Mouse (Mus musculus): ENCODE measurements at regions not wholly inside any gene's neighbourhood (a gene's known extent, or its start where the extent isn't known, plus 50 kb on each side); places are given as distances from the start of the nearest gene placed in this dataset.

DNA sequence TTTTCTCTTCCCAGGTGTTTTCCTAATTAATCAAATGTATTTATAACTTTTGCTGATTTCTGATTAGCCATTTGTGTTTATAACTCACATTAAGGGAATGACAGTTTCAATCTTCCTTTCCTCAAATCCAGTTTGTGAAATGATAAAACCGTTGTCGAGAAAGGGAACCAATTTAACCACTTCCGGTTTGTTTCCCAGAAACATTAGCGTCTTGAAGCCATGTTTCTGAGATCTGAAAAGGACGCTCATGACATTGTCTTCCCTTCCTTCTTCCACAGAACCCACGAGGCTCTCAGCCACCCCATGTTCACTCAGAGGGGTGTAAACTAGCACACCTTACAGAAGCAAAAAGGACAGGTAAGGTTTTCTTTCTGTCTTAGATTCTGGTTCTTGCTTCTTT lies 76.0 kb upstream of the Bmp2k start (continued):
- TF ChIP-seq ZMIZ1 (IDR thresholded peaks at IDR 0.05; ENCODE audit: low read depth, low read length) = no peak
- TF ChIP-seq MXI1 (IDR thresholded peaks at IDR 0.05; ENCODE audit: low read depth, low read length) = peak; percentile 13
- TF ChIP-seq SIN3A (IDR thresholded peaks at IDR 0.05; ENCODE audit: low read length) = peak; percentile 52; the same call in 1 of the 2 replicates
- TF ChIP-seq ETS1 (IDR thresholded peaks at IDR 0.05; ENCODE audit: low read depth, low read length) = no peak
- TF ChIP-seq MAX (IDR thresholded peaks at IDR 0.05; ENCODE audit: low read length) = peak; percentile 14; the same call in 1 of the 2 replicates

GRCm38 (mm10) chr5:96921973-96922715 lies 75.3 kb upstream of the Bmp2k start:
- Histone ChIP-seq H3K4me1 (ENCODE audit: control insufficient read depth in 1 of 2, insufficient read depth in 2 of 2, low read length in 2 of 2) (peaks cover 47 to 62% of the 10 kb centered on the region in 2 experiments), H3K79me2 (ENCODE audit: control insufficient read depth, insufficient read depth, low read length, poor library complexity) (no peaks in the 10 kb centered on the region; the same call in none of the 2 replicates), H3K27me3 (ENCODE audit: control insufficient read depth in 1 of 2, insufficient read depth in 2 of 2, low read length in 2 of 2) (no peaks in the 10 kb centered on the region), H3K9me3 (replicated peaks; ENCODE audit: insufficient read depth, low read length) (no peaks in the 10 kb centered on the region), H3K9ac (ENCODE audit: control insufficient read depth, low read depth, low read length, poor library complexity, severe bottlenecking) (peak overlapping the region; percentile 67), H3K27ac (ENCODE audit: control insufficient read depth, low read depth, low read length) (peak overlapping the region; percentile 97), H3K4me3 (ENCODE audit: control insufficient read depth in 1 of 2, insufficient read depth in 1 of 2, low read depth in 2 of 2, low read length in 2 of 2) (peak overlapping the region; percentile 50 to 56), H3K36me3 (ENCODE audit: control insufficient read depth in 1 of 2, insufficient read depth in 2 of 2, low read length in 2 of 2) (peaks cover 0 to 70% of the 10 kb centered on the region in 2 experiments; a peak in 2 of 4 replicates)
- DNase-seq (ENCODE audit: low read depth, low spot score) = peak; percentile 76
- no peak for TF ChIP-seq ZKSCAN1 (IDR thresholded peaks at IDR 0.05; ENCODE audit: low read depth, low read length)
- TF ChIP-seq TAL1 (IDR thresholded peaks at IDR 0.05; ENCODE audit: low read length) = peak; percentile 74
- TF ChIP-seq MAX (IDR thresholded peaks at IDR 0.05; ENCODE audit: low read length) = no peak
- TF ChIP-seq BHLHE40 (IDR thresholded peaks at IDR 0.05; ENCODE audit: borderline replicate concordance, low read depth, low read length) = no peak
- no peak; the same call in 1 of the 2 replicates for TF ChIP-seq MYC (IDR thresholded peaks at IDR 0.05; ENCODE audit: low read depth, low read length)
- TF ChIP-seq UBTF (IDR thresholded peaks at IDR 0.05; ENCODE audit: borderline replicate concordance, insufficient read depth, low read depth, low read length) = no peak
- TF ChIP-seq ZMIZ1 (IDR thresholded peaks at IDR 0.05; ENCODE audit: low read depth, low read length) = 0 out of 2 replicates have a peak, but pooled peaks have one; percentile 61
- no peak for TF ChIP-seq ZNF384 (IDR thresholded peaks at IDR 0.05; ENCODE audit: low read depth, low read length)
- no peak; the same call in 1 of the 2 replicates for TF ChIP-seq SIN3A (IDR thresholded peaks at IDR 0.05; ENCODE audit: low read length)
- peak; percentile 58 to 81 for TF ChIP-seq EP300 (IDR thresholded peaks at IDR 0.05; ENCODE audit: low read depth in 1 of 2, low read length in 2 of 2)
- TF ChIP-seq NRF1 (IDR thresholded peaks at IDR 0.05; ENCODE audit: insufficient read depth, low read depth, low read length, poor library complexity, severe bottlenecking) = no peak
- no peak for TF ChIP-seq POLR2AphosphoS5 (IDR thresholded peaks at IDR 0.05; ENCODE audit: borderline replicate concordance, low read depth, low read length)
- no peak; the same call in 1 of the 2 replicates for TF ChIP-seq ELF1 (IDR thresholded peaks at IDR 0.05; ENCODE audit: low read depth, low read length)
- TF ChIP-seq MAZ (IDR thresholded peaks at IDR 0.05; ENCODE audit: low read depth, low read length) = peak; percentile 50; the same call in 1 of the 2 replicates
- no peak for TF ChIP-seq MEF2A (IDR thresholded peaks at IDR 0.05; ENCODE audit: extremely low read depth, insufficient replicate concordance, low read depth, low read length, poor library complexity, severe bottlenecking)
- TF ChIP-seq JUND (IDR thresholded peaks at IDR 0.05; ENCODE audit: low read depth, low read length) = no peak
- TF ChIP-seq HCFC1 (IDR thresholded peaks at IDR 0.05; ENCODE audit: low read depth, low read length) = peak; percentile 31; the same call in 1 of the 2 replicates
- TF ChIP-seq RAD21 (IDR thresholded peaks at IDR 0.05; ENCODE audit: low read depth, low read length) = no peak
- peak; percentile 49; the same call in 1 of the 2 replicates for TF ChIP-seq MYB (IDR thresholded peaks at IDR 0.05; ENCODE audit: low read depth, low read length)
- TF ChIP-seq E2F4 (IDR thresholded peaks at IDR 0.05; ENCODE audit: borderline replicate concordance, low read depth, low read length) = no peak
- no peak for TF ChIP-seq KAT2A (conservative IDR thresholded peaks at IDR 0.05; ENCODE audit: low read depth, low read length)
- no peak for TF ChIP-seq MAFK (IDR thresholded peaks at IDR 0.05; ENCODE audit: borderline replicate concordance, low read depth, low read length)
- peak; percentile 30 for TF ChIP-seq MXI1 (IDR thresholded peaks at IDR 0.05; ENCODE audit: low read depth, low read length)
- TF ChIP-seq GATA1 (IDR thresholded peaks at IDR 0.05; ENCODE audit: low read depth, low read length) = peak; percentile 85
- TF ChIP-seq ETS1 (IDR thresholded peaks at IDR 0.05; ENCODE audit: low read depth, low read length) = peak; percentile 74
- TF ChIP-seq USF1 (IDR thresholded peaks at IDR 0.05; ENCODE audit: low read depth, low read length) = no peak
- no peak for TF ChIP-seq CHD2 (IDR thresholded peaks at IDR 0.05; ENCODE audit: low read length)
- peak in 1 of 2 experiments; percentile 54; a peak in 3 of 4 replicates for TF ChIP-seq POLR2A (IDR thresholded peaks at IDR 0.05; ENCODE audit: control insufficient read depth in 1 of 2, insufficient read depth in 1 of 2, low read depth in 1 of 2, low read length in 2 of 2, poor library complexity in 1 of 2)
- TF ChIP-seq POLR2AphosphoS2 (IDR thresholded peaks at IDR 0.05; ENCODE audit: low read length) = peak; percentile 38
- no peak; the same call in 1 of the 2 replicates for TF ChIP-seq NELFE (IDR thresholded peaks at IDR 0.05; ENCODE audit: low read depth, low read length)
- no peak for TF ChIP-seq ZC3H11A (IDR thresholded peaks at IDR 0.05; ENCODE audit: low read depth, low read length)
- no peak for TF ChIP-seq GABPA (IDR thresholded peaks at IDR 0.05; ENCODE audit: low read depth, low read length)
